Mouse (Mus musculus): ENCODE results near the gene Tmtc2.

DNA sequence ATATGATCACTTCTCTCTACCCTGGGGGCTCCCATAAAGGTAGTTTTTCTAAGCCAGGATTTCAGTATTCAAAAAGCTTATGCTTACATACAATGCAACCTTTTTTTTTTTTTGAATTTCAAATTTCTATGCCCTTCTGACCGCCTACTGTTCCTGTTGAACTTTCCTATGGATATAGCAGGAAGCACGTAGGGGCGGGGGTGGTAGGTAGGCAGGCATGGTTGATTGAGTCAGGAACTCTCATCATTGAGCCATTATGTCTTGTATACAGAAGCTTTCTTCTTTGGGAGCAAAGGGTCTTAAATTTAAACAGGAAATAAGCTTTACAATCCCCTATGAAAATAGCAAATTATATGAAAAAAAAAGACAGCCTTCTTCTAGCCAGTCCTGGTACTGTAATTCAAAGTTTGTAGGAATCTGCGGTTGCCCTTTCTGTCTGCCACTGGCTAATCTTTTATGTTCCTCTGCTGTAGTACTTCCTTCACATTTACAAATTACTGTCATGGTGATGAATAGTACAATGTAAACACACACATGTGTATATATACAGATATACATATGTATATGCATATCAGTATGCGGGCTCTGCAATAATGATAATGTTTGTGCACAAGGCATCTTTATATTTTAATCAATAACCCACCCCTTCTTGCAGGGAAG, 405.7 kb downstream of the Tmtc2 start:
- TF ChIP-seq EP300 (IDR thresholded peaks at IDR 0.05; ENCODE audit: low read depth), result no peak
- TF ChIP-seq CTCF (IDR thresholded peaks at IDR 0.05; ENCODE audit: low read depth), result no peak
